Mouse (Mus musculus) small intestine, adult 2 months (tissue): ENCODE measurements around the gene Haus6.

Experiments
- CTCF ChIP-seq: fragments of 200-500 bp; IDR thresholded peaks from 2 replicates; pipeline ENCODE4 v1.5.1; 2012; ENCODE audit warnings: low read depth, mild to moderate bottlenecking, control low read depth, inconsistent platforms, low read length, moderate library complexity, mixed read lengths; ENCODE audit not compliant: insufficient replicate concordance, insufficient read length; ENCODE audit errors: extremely low read depth
- POLR2A ChIP-seq: fragments of 200-500 bp; IDR thresholded peaks from 2 replicates; pipeline ENCODE4 v1.6.1; 2012; ENCODE audit warnings: low read depth, mild to moderate bottlenecking, control low read depth, inconsistent platforms, low read length, moderate library complexity

- TF ChIP-seq CTCF (peak; percentile 11; the same call in 1 of the 2 replicates), POLR2A (no peak)
Measured at GRCm38 (mm10) chr4:86537972-86538371, 73.9 kb downstream of the Haus6 start.
